Mouse (Mus musculus) activated CD4-positive, CD25-positive, alpha-beta regulatory T cell, adult 4 months (primary cell): Measurements from ENCODE around the gene Myadml2. TPM values are rescaled to one million over a fixed set of nuclear protein-coding genes. Genes with fewer than 3 reads are reported as not detected.
A peak's percentile ranks its signal among the peaks of the same experiment; 100 is the strongest.

ENCODE experiments used
- ATAC-seq: one replicate; pipeline ENCODE4 v1.8.0; 2017
- polyA plus RNA-seq, 2 experiments: library from polyadenylated mRNA; unstranded; fragments of 100-300 nt; shearing (Covaris generic); gene quantifications; one replicate each; pipeline ENCODE4 v1.2.1; 2017

Myadml2 gene
- polyA plus RNA-seq, 2 experiments from 2014 or later = not detected

GRCm38 (mm10) chr11:120660301-120661075, 12.5 kb upstream of the Myadml2 start:
- no peak for ATAC-seq

GRCm38 (mm10) chr11:120659509-120660300, 11.7 kb upstream of the Myadml2 start:
- no peak for ATAC-seq

GRCm38 (mm10) chr11:120658876-120659410, 11.0 kb upstream of the Myadml2 start:
- no peak for ATAC-seq

- no peak for ATAC-seq
Measured at GRCm38 (mm10) chr11:120657301-120657700, 9.3 kb upstream of the Myadml2 start.

- no peak for ATAC-seq
Measured at GRCm38 (mm10) chr11:120654741-120655140, 6.8 kb upstream of the Myadml2 start.

GRCm38 (mm10) chr11:120651872-120652271, 3.9 kb upstream of the Myadml2 start:
- ATAC-seq = no peak

- no peak for ATAC-seq
Measured at GRCm38 (mm10) chr11:120647047-120647830, 719 bp downstream of the Myadml2 start.

GRCm38 (mm10) chr11:120643601-120643987, 4.4 kb downstream of the Myadml2 start, which contains the start of gene Pycr1:
TSS of gene Pycr1 (minus strand) at chr11:120643769.
- ATAC-seq = peak; percentile 99

- no peak for ATAC-seq
Measured at GRCm38 (mm10) chr11:120642939-120643600, 4.9 kb downstream of the Myadml2 start.

- ATAC-seq = no peak
Measured at GRCm38 (mm10) chr11:120641869-120642268, 6.1 kb downstream of the Myadml2 start.

- ATAC-seq = no peak
Measured at GRCm38 (mm10) chr11:120641255-120641654, 6.7 kb downstream of the Myadml2 start.

- ATAC-seq = no peak
Measured at GRCm38 (mm10) chr11:120634810-120635209, 13.1 kb downstream of the Myadml2 start.

GRCm38 (mm10) chr11:120633520-120634343, 14.2 kb downstream of the Myadml2 start, which contains the start of gene Mafg:
TSS of gene Mafg (minus strand) at chr11:120633600.
- peak; percentile 50 for ATAC-seq

- peak; percentile 2 for ATAC-seq
Measured at GRCm38 (mm10) chr11:120632559-120633519, 15.1 kb downstream of the Myadml2 start.

GRCm38 (mm10) chr11:120631726-120632448, 16.1 kb downstream of the Myadml2 start:
- no peak for ATAC-seq

- ATAC-seq = peak; percentile 29
Measured at GRCm38 (mm10) chr11:120630881-120631725, 16.9 kb downstream of the Myadml2 start.

GRCm38 (mm10) chr11:120630401-120630871, 17.5 kb downstream of the Myadml2 start:
- no peak for ATAC-seq

- ATAC-seq = no peak
Measured at GRCm38 (mm10) chr11:120629911-120630310, 18.0 kb downstream of the Myadml2 start.
